Mouse (Mus musculus): ENCODE measurements around the gene Wnt4.
A peak's percentile ranks its signal among the peaks of the same experiment; 100 is the strongest.

Wnt4 gene

GRCm38 (mm10) chr4:137277166-137277513, at the start of gene Wnt4:
Gene Wnt4, plus strand, starts transcription at chr4:137277489.
- DNase-seq (ENCODE audit: low spot score): peak; percentile 58

GRCm38 (mm10) chr4:137228566-137229115, 48.6 kb upstream of the Wnt4 start:
- no peak for DNase-seq (ENCODE audit: low spot score)

GRCm38 (mm10) chr4:137231494-137232470, 45.5 kb upstream of the Wnt4 start:
- peak; percentile 40 for DNase-seq (ENCODE audit: low spot score)

GRCm38 (mm10) chr4:137233632-137234031, 43.7 kb upstream of the Wnt4 start:
- DNase-seq (ENCODE audit: low spot score): no peak

GRCm38 (mm10) chr4:137234444-137234843, 42.8 kb upstream of the Wnt4 start:
- no peak for DNase-seq (ENCODE audit: low spot score)

- no peak for DNase-seq (ENCODE audit: low spot score)
Observed at GRCm38 (mm10) chr4:137235368-137235767, 41.9 kb upstream of the Wnt4 start.

- DNase-seq (ENCODE audit: low spot score): no peak
Observed at GRCm38 (mm10) chr4:137244883-137245282, 32.4 kb upstream of the Wnt4 start.

GRCm38 (mm10) chr4:137250333-137250732, 27.0 kb upstream of the Wnt4 start:
- no peak for DNase-seq (ENCODE audit: low spot score)

- no peak for DNase-seq (ENCODE audit: low spot score)
Observed at GRCm38 (mm10) chr4:137250849-137251248, 26.4 kb upstream of the Wnt4 start.

- DNase-seq (ENCODE audit: low spot score): no peak
Observed at GRCm38 (mm10) chr4:137253601-137254000, 23.7 kb upstream of the Wnt4 start.

GRCm38 (mm10) chr4:137254206-137254976, 22.9 kb upstream of the Wnt4 start:
- no peak for DNase-seq (ENCODE audit: low spot score)

- no peak for DNase-seq (ENCODE audit: low spot score)
Observed at GRCm38 (mm10) chr4:137255568-137255967, 21.7 kb upstream of the Wnt4 start.

GRCm38 (mm10) chr4:137261826-137262225, 15.5 kb upstream of the Wnt4 start:
- DNase-seq (ENCODE audit: low spot score): no peak

GRCm38 (mm10) chr4:137264066-137264465, 13.2 kb upstream of the Wnt4 start:
- no peak for DNase-seq (ENCODE audit: low spot score)

- no peak for DNase-seq (ENCODE audit: low spot score)
Observed at GRCm38 (mm10) chr4:137265116-137265515, 12.2 kb upstream of the Wnt4 start.

- DNase-seq (ENCODE audit: low spot score): no peak
Observed at GRCm38 (mm10) chr4:137268541-137268940, 8.7 kb upstream of the Wnt4 start.

GRCm38 (mm10) chr4:137271856-137272255, 5.4 kb upstream of the Wnt4 start:
- no peak for DNase-seq (ENCODE audit: low spot score)

GRCm38 (mm10) chr4:137274304-137274703, 3.0 kb upstream of the Wnt4 start:
- no peak for DNase-seq (ENCODE audit: low spot score)

- no peak for DNase-seq (ENCODE audit: low spot score)
Observed at GRCm38 (mm10) chr4:137276443-137277165, 685 bp upstream of the Wnt4 start.

GRCm38 (mm10) chr4:137277600-137278143, 383 bp downstream of the Wnt4 start:
- DNase-seq (ENCODE audit: low spot score): no peak

- no peak for DNase-seq (ENCODE audit: low spot score)
Observed at GRCm38 (mm10) chr4:137278144-137279040, 1.1 kb downstream of the Wnt4 start.
